Mouse (Mus musculus) small intestine, adult 10 weeks (tissue): ENCODE data around the gene Olfr1043. TPM values are rescaled to one million over a fixed set of nuclear protein-coding genes. Genes with fewer than 3 reads are reported as not detected.

Experiments
- polyA plus RNA-seq: library from polyadenylated mRNA; stranded (reverse); fragments of 350-450 nt; fragmentation: Illumina TruSeq; extraction: RNeasy Lipid Tissue Mini Kit (QIAGEN cat#74804); gene quantifications from one replicate; pipeline ENCODE4 v1.2.3, GENCODE M21; 2014; ENCODE audit warnings: low replicate concordance

The Olfr1043 gene
- not detected for polyA plus RNA-seq

DNA sequence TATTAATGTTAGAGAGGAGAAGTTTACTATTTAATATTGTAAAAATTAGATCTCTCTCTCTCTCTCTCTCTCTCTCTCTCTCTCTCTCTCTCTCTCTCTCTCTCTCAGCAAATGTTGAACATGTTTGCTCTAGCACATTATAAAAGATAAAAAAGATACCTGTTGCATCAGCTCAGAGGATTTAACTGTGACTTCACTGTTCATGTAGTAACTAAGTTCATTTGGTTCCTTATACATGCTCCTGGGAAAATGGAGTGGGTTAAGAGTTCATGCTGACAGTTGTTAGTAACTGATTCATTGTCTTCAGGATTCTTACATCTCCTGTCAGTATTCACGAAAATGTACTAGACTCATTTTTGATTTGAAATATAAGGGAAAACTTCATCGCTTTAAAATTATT is at the start of gene Olfr1043:
TSS of gene Olfr1043 (minus strand) at position 101 of the 400 bp plus-strand sequence.

DNA sequence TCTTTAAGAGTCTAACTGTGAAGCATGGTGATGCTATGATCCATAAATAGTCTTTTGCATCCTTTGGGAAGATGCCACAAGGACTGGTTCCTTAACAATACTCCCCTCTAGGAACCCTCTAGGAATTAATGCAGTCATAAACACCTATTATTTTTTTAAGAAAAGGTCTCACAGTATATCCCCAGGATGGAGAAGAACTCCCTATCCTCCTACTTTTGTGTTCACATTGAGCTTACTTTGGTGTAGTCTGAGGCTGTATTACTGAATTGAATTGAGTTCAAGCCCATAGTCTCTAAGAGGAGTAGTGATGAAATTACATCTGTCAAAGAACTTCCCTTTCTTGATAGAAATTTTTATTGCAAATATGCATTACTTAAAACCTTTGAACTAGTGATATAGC is 35.6 kb upstream of the Olfr1043 start, which contains the start of gene Olfr1045:
TSS of gene Olfr1045 (minus strand) at position 101 of the 400 bp plus-strand sequence.

DNA sequence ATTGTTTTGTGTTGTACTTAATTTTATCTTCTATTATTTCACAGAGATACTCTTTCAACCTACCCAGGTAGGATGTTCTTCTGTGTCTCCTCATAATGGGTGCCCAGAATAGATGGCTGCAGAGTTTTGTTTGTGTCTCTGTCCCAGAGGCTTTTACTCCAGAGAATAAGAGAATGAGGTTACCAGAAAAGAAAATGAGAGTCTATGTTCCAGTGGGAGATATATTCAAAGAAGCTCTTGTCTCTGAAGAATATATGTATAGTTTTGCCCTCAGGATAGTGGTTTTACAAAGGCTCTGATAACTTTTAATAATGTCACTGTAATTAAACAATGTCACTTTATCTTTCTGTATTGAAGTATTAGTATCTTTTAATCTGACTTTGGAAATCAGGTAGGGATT is 18.3 kb upstream of the Olfr1043 start, which contains the start of gene Olfr52:
TSS of gene Olfr52 (minus strand) at position 101 of the 400 bp plus-strand sequence.

DNA sequence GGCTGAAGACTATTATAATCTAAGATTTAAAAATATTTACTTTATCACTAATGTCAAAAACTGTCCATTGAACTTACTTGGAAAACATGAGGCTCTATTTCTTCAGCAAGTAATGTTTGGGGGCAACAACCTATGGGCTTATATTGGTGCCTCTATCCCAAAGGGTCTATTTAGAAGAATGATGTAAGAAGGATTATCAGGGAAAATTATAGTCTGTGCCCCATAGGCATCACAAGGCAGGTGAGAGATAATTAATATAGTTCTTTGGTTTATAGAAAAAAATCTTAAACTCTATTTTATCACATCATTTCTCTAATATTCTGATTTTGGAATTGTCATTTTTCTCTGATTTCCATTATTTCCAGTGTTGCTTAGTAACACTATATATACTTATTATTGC is 10.4 kb upstream of the Olfr1043 start, which contains the start of gene Olfr1044:
TSS of gene Olfr1044 (minus strand) at position 101 of the 400 bp plus-strand sequence.

DNA sequence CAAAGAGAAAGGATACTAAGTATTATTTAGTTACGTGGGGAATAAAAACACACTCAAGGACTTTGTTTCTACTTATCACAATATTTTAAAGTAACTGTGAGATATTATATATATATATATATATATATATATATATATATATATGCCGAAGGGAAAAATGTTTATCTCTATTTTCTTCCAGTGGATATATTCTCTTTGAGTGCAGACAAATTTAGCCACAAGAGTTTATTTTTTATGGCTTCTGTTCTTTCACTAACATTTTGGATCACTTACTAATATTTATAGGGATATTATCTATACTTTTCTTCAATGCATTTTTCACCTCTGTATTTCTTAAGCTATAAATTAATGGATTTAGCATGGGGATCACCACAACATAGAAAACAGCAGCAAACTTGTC is 5.6 kb downstream of the Olfr1043 start, which contains the start of gene Olfr1042:
TSS of gene Olfr1042 (minus strand) at position 101 of the 400 bp plus-strand sequence.

DNA sequence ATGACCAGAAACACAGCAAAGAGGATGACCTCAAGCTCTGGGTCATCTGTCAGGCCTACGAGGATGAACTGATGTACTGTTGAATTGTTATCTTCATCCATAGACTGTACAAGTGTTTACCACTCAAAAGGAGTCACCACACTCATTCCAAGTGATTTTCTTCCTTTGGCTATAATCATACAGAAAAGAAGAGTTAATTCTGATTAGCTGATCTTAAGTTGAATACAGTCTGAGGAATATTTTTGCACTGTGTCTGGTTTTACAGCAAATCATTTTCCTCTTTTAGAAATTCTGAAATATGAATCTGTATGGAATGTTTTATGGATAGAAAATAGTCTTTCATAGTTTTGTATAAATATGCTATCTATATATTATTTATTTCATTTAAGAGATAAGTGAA is 20.7 kb downstream of the Olfr1043 start, which contains the start of gene Olfr1040:
TSS of gene Olfr1040 (minus strand) at position 101 of the 400 bp plus-strand sequence.

DNA sequence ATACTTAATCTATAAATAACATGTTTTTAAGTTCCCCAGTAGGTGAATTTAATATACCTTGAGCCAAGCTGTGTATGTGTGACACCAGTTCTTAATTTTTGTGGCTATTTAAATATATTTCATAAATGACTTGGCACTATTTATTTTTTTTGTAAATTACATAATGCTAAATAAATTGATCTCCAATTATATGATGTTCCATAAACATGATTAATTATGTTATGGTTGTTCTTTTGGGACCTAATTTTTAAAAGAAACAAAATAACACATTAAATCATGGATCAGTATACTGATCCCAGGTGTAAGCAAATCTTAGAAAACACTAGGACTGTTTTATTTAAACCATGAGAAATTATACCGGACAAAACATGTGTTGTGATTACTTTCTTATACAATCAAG is 31.5 kb downstream of the Olfr1043 start, which contains the start of gene Olfr1039:
TSS of gene Olfr1039 (minus strand) at position 101 of the 400 bp plus-strand sequence.

Other genes starting within 250 kb of the Olfr1043 start
- gene Olfr1026, start 246.0 kb downstream of the Olfr1043 start, polyA plus RNA-seq, result not detected
- gene Olfr1028, start 217.1 kb downstream of the Olfr1043 start, polyA plus RNA-seq, result not detected
- not detected for gene Olfr1029, start 193.6 kb downstream of the Olfr1043 start, polyA plus RNA-seq
- gene Olfr1030, start 188.2 kb downstream of the Olfr1043 start, polyA plus RNA-seq, result not detected
- gene Olfr1031, start 177.2 kb downstream of the Olfr1043 start, polyA plus RNA-seq, result not detected
- not detected for gene Olfr1032, start 162.0 kb downstream of the Olfr1043 start, polyA plus RNA-seq
- gene Olfr1033, start 146.9 kb downstream of the Olfr1043 start, polyA plus RNA-seq, result 3.2 TPM
- gene Olfr1034, start 121.7 kb downstream of the Olfr1043 start, polyA plus RNA-seq, result 0.89 TPM
- not detected for gene Olfr1036, start 93.5 kb downstream of the Olfr1043 start, polyA plus RNA-seq
- gene Olfr1037, start 80.1 kb downstream of the Olfr1043 start, polyA plus RNA-seq, result not detected
- not detected for gene Olfr1039, start 31.6 kb downstream of the Olfr1043 start, polyA plus RNA-seq
- gene Olfr1040, start 20.8 kb downstream of the Olfr1043 start, polyA plus RNA-seq, result not detected
- not detected for gene Olfr1042, start 5.7 kb downstream of the Olfr1043 start, polyA plus RNA-seq
- gene Olfr1044, start 10.3 kb upstream of the Olfr1043 start, polyA plus RNA-seq, result not detected
- not detected for gene Olfr52, start 18.2 kb upstream of the Olfr1043 start, polyA plus RNA-seq
- not detected for gene Olfr1045, start 35.5 kb upstream of the Olfr1043 start, polyA plus RNA-seq
- not detected for gene Olfr1046, start 51.8 kb upstream of the Olfr1043 start, polyA plus RNA-seq
- gene Olfr1047, start 63.9 kb upstream of the Olfr1043 start, polyA plus RNA-seq, result not detected
- gene Olfr1048, start 72.8 kb upstream of the Olfr1043 start, polyA plus RNA-seq, result not detected
- not detected for gene Olfr1049, start 90.8 kb upstream of the Olfr1043 start, polyA plus RNA-seq
- gene Olfr1051, start 111.6 kb upstream of the Olfr1043 start, polyA plus RNA-seq, result not detected
- gene Olfr1052, start 124.9 kb upstream of the Olfr1043 start, polyA plus RNA-seq, result not detected
- not detected for gene Olfr1053, start 147.8 kb upstream of the Olfr1043 start, polyA plus RNA-seq
- gene Olfr1054, start 167.9 kb upstream of the Olfr1043 start, polyA plus RNA-seq, result not detected
- not detected for gene Olfr1055, start 182.8 kb upstream of the Olfr1043 start, polyA plus RNA-seq
- gene Olfr1056, start 194.9 kb upstream of the Olfr1043 start, polyA plus RNA-seq, result not detected
- not detected for gene Olfr1057, start 210.9 kb upstream of the Olfr1043 start, polyA plus RNA-seq
- not detected for gene Olfr1058, start 221.0 kb upstream of the Olfr1043 start, polyA plus RNA-seq
- gene Olfr1061, start 246.5 kb upstream of the Olfr1043 start, polyA plus RNA-seq, result not detected